Mouse (Mus musculus): ENCODE data around the gene Slc22a13.

- no peak for TF ChIP-seq POLR2A (IDR thresholded peaks at IDR 0.05; ENCODE audit: insufficient read length, low read depth)
- no peak for TF ChIP-seq POLR2AphosphoS2 (IDR thresholded peaks at IDR 0.05; ENCODE audit: insufficient read length, low read depth)
- TF ChIP-seq TCF12 (IDR thresholded peaks at IDR 0.05; ENCODE audit: insufficient read depth, poor library complexity, severe bottlenecking), result no peak
- TF ChIP-seq MAX (IDR thresholded peaks at IDR 0.05; ENCODE audit: low read depth), result no peak
- no peak for TF ChIP-seq E2F4 (IDR thresholded peaks at IDR 0.05; ENCODE audit: insufficient read depth)
- TF ChIP-seq USF1 (IDR thresholded peaks at IDR 0.05; ENCODE audit: low read depth), result no peak
- no peak for TF ChIP-seq MYOD1 (IDR thresholded peaks at IDR 0.05; ENCODE audit: control insufficient read depth in 1 of 3, insufficient read length in 2 of 3, low read depth in 2 of 3)
- TF ChIP-seq MYOG (IDR thresholded peaks at IDR 0.05; ENCODE audit: control insufficient read depth in 1 of 3, insufficient read depth in 1 of 3, insufficient read length in 2 of 3, low read depth in 2 of 3), result no peak
- no peak for TF ChIP-seq SRF (IDR thresholded peaks at IDR 0.05; ENCODE audit: control insufficient read depth, insufficient read length, low read depth)
- no peak for TF ChIP-seq CEBPB (IDR thresholded peaks at IDR 0.05; ENCODE audit: insufficient read depth, poor library complexity, severe bottlenecking)
- TF ChIP-seq TCF3 (IDR thresholded peaks at IDR 0.05; ENCODE audit: insufficient read length, low read depth), result no peak
Measured at GRCm38 (mm10) chr9:119231552-119231951, 22.7 kb upstream of the Slc22a13 start.

All from myocyte (in vitro differentiated cells).